Mouse (Mus musculus) midbrain, postnatal 0 days (tissue): Measurements from ENCODE around the gene Psmd2. TPM values are rescaled to one million over a fixed set of nuclear protein-coding genes. Genes with fewer than 3 reads are reported as not detected.

ENCODE experiments used
- ATAC-seq: fragments of 200-750 bp; cut with Nextera tagmentation; 2 replicates; pipeline ENCODE4 v1.8.0; 2017; ENCODE audit warnings: moderate number of reproducible peaks, mild to moderate bottlenecking, moderate TSS enrichment, moderate library complexity; ENCODE audit not compliant: low FRiP score
- DNase-seq: peaks from one replicate; pipeline ENCODE4 v3.0.0-alpha.2; 2015; ENCODE audit warnings: low spot score
- H3K27ac ChIP-seq: fragments of 300-500 bp; sonication (generic); 2 replicates; pipeline ENCODE4 v1.5.1; 2014; ENCODE audit warnings: low read depth, mild to moderate bottlenecking, low read length, mixed read lengths
- H3K27me3 ChIP-seq: fragments of 300-500 bp; sonication (generic); 2 replicates; pipeline ENCODE4 v1.6.1; 2014; ENCODE audit warnings: low read length, control low read depth, mixed read lengths; ENCODE audit not compliant: insufficient read depth
- H3K36me3 ChIP-seq: fragments of 300-500 bp; sonication (generic); 2 replicates; pipeline ENCODE4 v1.6.1; 2014; ENCODE audit warnings: low read length, control low read depth, mixed read lengths; ENCODE audit not compliant: insufficient read depth
- H3K4me1 ChIP-seq: fragments of 300-500 bp; sonication (generic); 2 replicates; pipeline ENCODE4 v1.6.1; 2014; ENCODE audit warnings: mild to moderate bottlenecking, control low read depth, antibody characterized with exemption, low read length, mixed read lengths; ENCODE audit not compliant: insufficient read depth
- H3K4me2 ChIP-seq: fragments of 300-500 bp; sonication (generic); 2 replicates; pipeline ENCODE4 v1.6.1; 2014; ENCODE audit warnings: low read depth, mild to moderate bottlenecking, low read length, mixed read lengths; ENCODE audit not compliant: poor library complexity, severe bottlenecking
- H3K4me3 ChIP-seq: fragments of 300-500 bp; sonication (generic); 2 replicates; pipeline ENCODE4 v1.5.1; 2014; ENCODE audit warnings: low read depth, mild to moderate bottlenecking, low read length, moderate library complexity
- H3K9ac ChIP-seq: fragments of 300-500 bp; sonication (generic); replicated peaks from 2 replicates; pipeline ENCODE4 v1.6.1; 2014; ENCODE audit warnings: mild to moderate bottlenecking, low read length, moderate library complexity, mixed read lengths; ENCODE audit not compliant: poor library complexity, severe bottlenecking
- H3K9me3 ChIP-seq: fragments of 300-500 bp; sonication (generic); 2 replicates; pipeline ENCODE4 v1.6.1; 2016; ENCODE audit warnings: low read length, control low read depth
- CTCF ChIP-seq: IDR thresholded peaks from 2 replicates; pipeline ENCODE4 v1.5.1; 2016; ENCODE audit warnings: antibody characterized with exemption, mild to moderate bottlenecking
- WGBS: fragments of 180-500 bp; shearing (Covaris S2); extraction: QIAGEN DNeasy Blood & Tissue Kit; methylation state at CpG from one replicate; pipeline ENCODE4 v1.1.7; 2014; 5-methylcytosine and 5-hydroxymethylcytosine counted together
- polyA plus RNA-seq: library from polyadenylated mRNA; unstranded; fragments of >200 nt; fragmentation: Nextera tagmentation; extraction: Ambion mirVana; gene quantifications from 2 replicates; pipeline ENCODE4 v1.2.1, GENCODE M21; 2015
- total RNA-seq: library from RNA; depleted of rRNA; stranded (reverse); fragments of >200 nt; gene quantifications from 2 replicates; pipeline ENCODE4 v1.2.3, GENCODE M21; 2014

Gene Psmd2
- total and polyA plus RNA-seq, 2 experiments from 2014 or later = 201 to 316 TPM

- H3K27me3 ChIP-seq = no peaks in the 10 kb centered on the region
- no peak overlapping the region for H3K4me3 ChIP-seq
- H3K4me2 ChIP-seq = no peak overlapping the region
- peaks cover 26% of the 10 kb centered on the region for H3K36me3 ChIP-seq
- TF ChIP-seq CTCF = no peak
- no peak for DNase-seq
- ATAC-seq = no peak
- no peaks in the 10 kb centered on the region for H3K9me3 ChIP-seq
- no peak overlapping the region for H3K27ac ChIP-seq
- peaks cover 5% of the 10 kb centered on the region; the same call in 1 of the 2 replicates for H3K4me1 ChIP-seq
- 86% methylated on average over 2 of the region's 2 CpGs for WGBS
- no peak overlapping the region for H3K9ac ChIP-seq
Measured at GRCm38 (mm10) chr16:20706407-20707055, 55.1 kb downstream of the Psmd2 start.

- no peak for DNase-seq
- Histone ChIP-seq H3K4me1 (no peaks in the 10 kb centered on the region), H3K4me2 (no peak overlapping the region), H3K9ac (no peak overlapping the region), H3K27ac (no peak overlapping the region), H3K4me3 (no peak overlapping the region), H3K9me3 (no peaks in the 10 kb centered on the region), H3K36me3 (peaks cover 33% of the 10 kb centered on the region), H3K27me3 (no peaks in the 10 kb centered on the region)
- no peak for TF ChIP-seq CTCF
- 94% methylated on average over 21 of the region's 21 CpGs for WGBS
- ATAC-seq = no peak
Measured at GRCm38 (mm10) chr16:20708220-20708938, 56.9 kb downstream of the Psmd2 start.

- ATAC-seq (no peak), DNase-seq (peak; percentile 53)
- H3K9ac ChIP-seq = no peak overlapping the region
- H3K4me3 ChIP-seq = no peak overlapping the region
- no peaks in the 10 kb centered on the region for H3K9me3 ChIP-seq
- H3K4me1 ChIP-seq = 0 out of 2 replicates have a peak, but pooled peaks cover 1% of the 10 kb centered on the region
- TF ChIP-seq CTCF = peak; percentile 80
- no peak overlapping the region for H3K4me2 ChIP-seq
- H3K27ac ChIP-seq = no peak overlapping the region
- H3K27me3 ChIP-seq = no peaks in the 10 kb centered on the region
- H3K36me3 ChIP-seq = peaks cover 33% of the 10 kb centered on the region
- WGBS = 75% methylated on average over 19 of the region's 19 CpGs
Measured at GRCm38 (mm10) chr16:20708939-20709734, 57.7 kb downstream of the Psmd2 start.

- ATAC-seq (no peak), DNase-seq (no peak)
- H3K4me3 ChIP-seq = no peak overlapping the region
- peaks cover 33% of the 10 kb centered on the region for H3K36me3 ChIP-seq
- no peak overlapping the region for H3K9ac ChIP-seq
- no peaks in the 10 kb centered on the region for H3K9me3 ChIP-seq
- WGBS = 94% methylated on average over 11 of the region's 11 CpGs
- H3K27ac ChIP-seq = no peak overlapping the region
- H3K27me3 ChIP-seq = no peaks in the 10 kb centered on the region
- no peak for TF ChIP-seq CTCF
- H3K4me2 ChIP-seq = no peak overlapping the region
- H3K4me1 ChIP-seq = peaks cover 12% of the 10 kb centered on the region
Measured at GRCm38 (mm10) chr16:20710370-20710769, 58.9 kb downstream of the Psmd2 start.

- H3K9me3 ChIP-seq = no peaks in the 10 kb centered on the region
- no peak overlapping the region for H3K4me2 ChIP-seq
- no peak for DNase-seq
- H3K4me3 ChIP-seq = no peak overlapping the region
- peak; percentile 46 for TF ChIP-seq CTCF
- ATAC-seq = no peak
- peaks cover 12% of the 10 kb centered on the region for H3K4me1 ChIP-seq
- peaks cover 33% of the 10 kb centered on the region for H3K36me3 ChIP-seq
- H3K27me3 ChIP-seq = no peaks in the 10 kb centered on the region
- H3K27ac ChIP-seq = no peak overlapping the region
- H3K9ac ChIP-seq = no peak overlapping the region
- WGBS = 88% methylated on average over 4 of the region's 4 CpGs
Measured at GRCm38 (mm10) chr16:20710810-20711209, 59.4 kb downstream of the Psmd2 start.

- Histone ChIP-seq H3K9ac (no peak overlapping the region), H3K27ac (no peak overlapping the region), H3K36me3 (peaks cover 33% of the 10 kb centered on the region), H3K9me3 (no peaks in the 10 kb centered on the region), H3K27me3 (no peaks in the 10 kb centered on the region), H3K4me2 (no peak overlapping the region), H3K4me1 (peaks cover 12% of the 10 kb centered on the region), H3K4me3 (no peak overlapping the region)
- no peak for TF ChIP-seq CTCF
- ATAC-seq (no peak), DNase-seq (no peak)
- 78% methylated on average over 9 of the region's 9 CpGs for WGBS
Measured at GRCm38 (mm10) chr16:20712190-20712589, 60.7 kb downstream of the Psmd2 start.
